Mouse (Mus musculus) ES-E14 (cell line): ENCODE results near the gene Lin54. TPM values are rescaled to one million over a fixed set of nuclear protein-coding genes. Genes with fewer than 3 reads are reported as not detected.

Experiments used
- DNase-seq: peaks from one replicate; pipeline ENCODE4 v3.0.0-alpha.2; 2013; ENCODE audit warnings: low read depth, low spot score
- H3K27ac ChIP-seq: 2 replicates; pipeline ENCODE4 v1.5.1; 2012; ENCODE audit warnings: low read depth, mild to moderate bottlenecking, low read length, moderate library complexity, mixed read lengths; ENCODE audit not compliant: poor library complexity, insufficient read depth, severe bottlenecking
- H3K36me3 ChIP-seq: 2 replicates; pipeline ENCODE4 v1.6.1; 2012; ENCODE audit warnings: mild to moderate bottlenecking, low read length, moderate library complexity, mixed read lengths; ENCODE audit not compliant: control insufficient read depth, poor library complexity, insufficient read depth, severe bottlenecking
- H3K4me1 ChIP-seq, 2 experiments: fragments of 150-350 bp in 1 of 2; sonication (generic) in 1 of 2; 2 replicates each; pipeline ENCODE4 v1.6.1; 2012; ENCODE audit warnings: low read length in 2 of 2, mild to moderate bottlenecking in 1 of 2, mixed read lengths in 1 of 2; ENCODE audit not compliant: control insufficient read depth in 2 of 2, insufficient read depth in 2 of 2, poor library complexity in 1 of 2
- H3K4me3 ChIP-seq, 2 experiments: fragments of 150-350 bp in 1 of 2; sonication (generic) in 1 of 2; 2 replicates each; pipeline ENCODE4 v1.5.1; 2012; ENCODE audit warnings: low read length in 2 of 2, low read depth in 1 of 2, mild to moderate bottlenecking in 1 of 2, mixed read lengths in 1 of 2; ENCODE audit not compliant: insufficient read depth in 1 of 2, poor library complexity in 1 of 2, severe bottlenecking in 1 of 2
- H3K9ac ChIP-seq: 2 replicates; pipeline ENCODE4 v1.6.1; 2012; ENCODE audit warnings: low read depth, mild to moderate bottlenecking, low read length, mixed read lengths; ENCODE audit not compliant: poor library complexity, insufficient read depth, severe bottlenecking
- H3K9me3 ChIP-seq: fragments of 150-350 bp; sonication (generic); 2 replicates; pipeline ENCODE4 v1.6.1; 2012; ENCODE audit warnings: low read depth, mild to moderate bottlenecking, low read length; ENCODE audit not compliant: control insufficient read depth, insufficient read depth
- CHD2 ChIP-seq: IDR thresholded peaks from 2 replicates; pipeline ENCODE4 v1.6.1; 2014; ENCODE audit warnings: mild to moderate bottlenecking, low read depth, low read length, inconsistent platforms
- HCFC1 ChIP-seq: IDR thresholded peaks from 2 replicates; pipeline ENCODE4 v1.6.1; 2012; ENCODE audit warnings: low read length, inconsistent platforms, borderline replicate concordance; ENCODE audit not compliant: insufficient read depth
- MAFK ChIP-seq: IDR thresholded peaks from 2 replicates; pipeline ENCODE4 v1.6.1; 2014; ENCODE audit warnings: mild to moderate bottlenecking, low read depth, low read length, inconsistent platforms; ENCODE audit not compliant: insufficient read depth
- ZC3H11A ChIP-seq: IDR thresholded peaks from 2 replicates; pipeline ENCODE4 v1.6.1; 2012; ENCODE audit warnings: low read depth, mild to moderate bottlenecking, inconsistent platforms, low read length, borderline replicate concordance
- ZNF384 ChIP-seq: IDR thresholded peaks from 2 replicates; pipeline ENCODE4 v1.6.1; 2012; ENCODE audit warnings: low read depth, low read length, inconsistent platforms
- in situ Hi-C, 2 experiments: fragments of 600-800 bp; cut with MboI; formaldehyde crosslinking; loops; one replicate each; pipeline ENCODE4 v1.15.1; 2025; ENCODE audit warnings: low sequenced_read_pairs in 2 of 2, inconsistent platforms in 1 of 2; ENCODE audit not compliant: unreplicated experiment in 2 of 2
- total RNA-seq: library from RNA; depleted of rRNA; stranded (reverse); fragments of 300-350 nt; gene quantifications from 2 replicates; pipeline ENCODE4 v1.2.3, GENCODE M21; 2012

The Lin54 gene
- total RNA-seq, 1 experiment: 27.8 TPM

GRCm38 (mm10) chr5:100430076-100430390 is 70.4 kb downstream of the Lin54 start:
- Histone ChIP-seq H3K4me1 (peaks cover 0 to 11% of the 10 kb centered on the region in 2 experiments; a peak in 2 of 4 replicates), H3K36me3 (peaks cover 26% of the 10 kb centered on the region), H3K4me3 (peak overlapping the region; percentile 78 to 92), H3K9me3 (no peaks in the 10 kb centered on the region), H3K27ac (peak overlapping the region; percentile 59; the same call in 1 of the 2 replicates), H3K9ac (peak overlapping the region; percentile 94)
- no peak for DNase-seq
- TF ChIP-seq ZC3H11A (no peak), HCFC1 (no peak), CHD2 (no peak), MAFK (no peak), ZNF384 (no peak)
- in situ Hi-C loops: no loop called here

- Histone ChIP-seq H3K4me3 (peak overlapping the region; percentile 86 to 92), H3K9me3 (no peaks in the 10 kb centered on the region), H3K4me1 (peaks cover 0 to 11% of the 10 kb centered on the region in 2 experiments; a peak in 2 of 4 replicates), H3K9ac (peak overlapping the region; percentile 97), H3K27ac (peak overlapping the region; percentile 69), H3K36me3 (peaks cover 31% of the 10 kb centered on the region)
- peak; percentile 92 for DNase-seq
- in situ Hi-C loops: no loop called here
- TF ChIP-seq ZNF384 (no peak), HCFC1 (no peak; the same call in 1 of the 2 replicates), ZC3H11A (no peak), CHD2 (peak; percentile 98)
Measured at GRCm38 (mm10) chr5:100429344-100430075, 70.9 kb downstream of the Lin54 start.

GRCm38 (mm10) chr5:100428734-100429343 is 71.6 kb downstream of the Lin54 start:
- no peak for DNase-seq
- H3K36me3 ChIP-seq: peaks cover 35% of the 10 kb centered on the region
- H3K9me3 ChIP-seq: no peaks in the 10 kb centered on the region
- in situ Hi-C loops: no loop called here
- peaks cover 0 to 11% of the 10 kb centered on the region in 2 experiments; a peak in 2 of 4 replicates for H3K4me1 ChIP-seq
- H3K27ac ChIP-seq: peak overlapping the region; percentile 69
- peak overlapping the region; percentile 82 to 86 for H3K4me3 ChIP-seq
- H3K9ac ChIP-seq: peak overlapping the region; percentile 97
- TF ChIP-seq CHD2: no peak
- no peak for TF ChIP-seq MAFK
- no peak; the same call in 1 of the 2 replicates for TF ChIP-seq HCFC1
- no peak for TF ChIP-seq ZC3H11A
- TF ChIP-seq ZNF384: no peak

GRCm38 (mm10) chr5:100428031-100428733 is 72.3 kb downstream of the Lin54 start:
- peaks cover 0 to 11% of the 10 kb centered on the region in 2 experiments; a peak in 2 of 4 replicates for H3K4me1 ChIP-seq
- in situ Hi-C loops: no loop called here
- no peaks in the 10 kb centered on the region for H3K9me3 ChIP-seq
- TF ChIP-seq MAFK: no peak
- TF ChIP-seq ZNF384: no peak
- no peak for TF ChIP-seq HCFC1
- no peak for TF ChIP-seq CHD2
- no peak for TF ChIP-seq ZC3H11A
- H3K27ac ChIP-seq: no peak overlapping the region
- H3K9ac ChIP-seq: peak overlapping the region; percentile 87
- H3K4me3 ChIP-seq: peak overlapping the region; percentile 82 to 86
- H3K36me3 ChIP-seq: peaks cover 39% of the 10 kb centered on the region
- no peak for DNase-seq
